Mouse (Mus musculus) midbrain, embryonic 13.5 days (tissue): ENCODE measurements around the gene C8b. TPM values are rescaled to one million over a fixed set of nuclear protein-coding genes. Genes with fewer than 3 reads are reported as not detected.
A peak's percentile ranks its signal among the peaks of the same experiment; 100 is the strongest.

Experiments used
- ATAC-seq: fragments of 200-750 bp; cut with Nextera tagmentation; 2 replicates; pipeline ENCODE4 v1.8.0; 2017; ENCODE audit warnings: mild to moderate bottlenecking, moderate TSS enrichment, moderate library complexity
- H3K27ac ChIP-seq: fragments of 300-500 bp; sonication (generic); 2 replicates; pipeline ENCODE4 v1.5.1; 2015; ENCODE audit warnings: inconsistent platforms, mild to moderate bottlenecking, moderate library complexity
- H3K27me3 ChIP-seq: fragments of 300-500 bp; sonication (generic); 2 replicates; pipeline ENCODE4 v1.6.1; 2015; ENCODE audit warnings: mild to moderate bottlenecking, inconsistent platforms
- H3K36me3 ChIP-seq: fragments of 300-500 bp; sonication (generic); 2 replicates; pipeline ENCODE4 v1.6.1; 2015; ENCODE audit warnings: mild to moderate bottlenecking, inconsistent platforms
- H3K4me1 ChIP-seq: fragments of 300-500 bp; sonication (generic); replicated peaks from 2 replicates; pipeline ENCODE4 v1.6.1; 2015; ENCODE audit warnings: inconsistent platforms
- H3K4me2 ChIP-seq: fragments of 300-500 bp; sonication (generic); replicated peaks from 2 replicates; pipeline ENCODE4 v1.6.1; 2015; ENCODE audit warnings: moderate library complexity, mild to moderate bottlenecking, inconsistent platforms
- H3K4me3 ChIP-seq: fragments of 300-500 bp; sonication (generic); replicated peaks from 2 replicates; pipeline ENCODE4 v1.5.1; 2015; ENCODE audit warnings: mild to moderate bottlenecking, inconsistent platforms
- H3K9ac ChIP-seq: fragments of 300-500 bp; sonication (generic); replicated peaks from 2 replicates; pipeline ENCODE4 v1.6.1; 2015; ENCODE audit warnings: mild to moderate bottlenecking, inconsistent platforms
- H3K9me3 ChIP-seq: fragments of 300-500 bp; sonication (generic); 2 replicates; pipeline ENCODE4 v1.6.1; 2016; ENCODE audit warnings: mild to moderate bottlenecking, inconsistent platforms
- WGBS: fragments of 180-500 bp; shearing (Covaris S2); methylation state at CpG from one replicate; pipeline ENCODE4 v1.1.7; 2015; 5-methylcytosine and 5-hydroxymethylcytosine counted together
- polyA plus RNA-seq: library from polyadenylated mRNA; unstranded; fragments of >200 nt; fragmentation: Nextera tagmentation; extraction: Ambion mirVana; gene quantifications from 2 replicates; pipeline ENCODE4 v1.2.1, GENCODE M21; 2015

The C8b gene
- polyA plus RNA-seq, 1 experiment from 2014 or later: not detected

- H3K36me3 ChIP-seq: no peaks in the 10 kb centered on the region
- H3K4me1 ChIP-seq: peaks cover 3% of the 10 kb centered on the region; the same call in 1 of the 2 replicates
- H3K27ac ChIP-seq: no peak overlapping the region
- 0 out of 2 replicates have a peak, but pooled peaks have one; percentile 3 for ATAC-seq
- H3K27me3 ChIP-seq: no peaks in the 10 kb centered on the region
- H3K9me3 ChIP-seq: no peaks in the 10 kb centered on the region
- 69% methylated on average over 4 of the region's 4 CpGs for WGBS
- no peak overlapping the region for H3K9ac ChIP-seq
- H3K4me3 ChIP-seq: no peak overlapping the region
- no peak overlapping the region for H3K4me2 ChIP-seq
These were observed 4.2 kb downstream of the C8b start for GRCm38 (mm10) chr4:104770331-104770730.

GRCm38 (mm10) chr4:104775601-104776000 is 9.5 kb downstream of the C8b start:
- 27% methylated on average over 3 of the region's 3 CpGs for WGBS
- no peaks in the 10 kb centered on the region for H3K9me3 ChIP-seq
- no peak overlapping the region for H3K9ac ChIP-seq
- no peak overlapping the region for H3K4me3 ChIP-seq
- ATAC-seq: no peak
- H3K27me3 ChIP-seq: no peaks in the 10 kb centered on the region
- H3K36me3 ChIP-seq: no peaks in the 10 kb centered on the region
- H3K27ac ChIP-seq: no peak overlapping the region
- H3K4me2 ChIP-seq: no peak overlapping the region
- H3K4me1 ChIP-seq: no peaks in the 10 kb centered on the region

GRCm38 (mm10) chr4:104779460-104779859 is 13.3 kb downstream of the C8b start:
- no peaks in the 10 kb centered on the region for H3K4me1 ChIP-seq
- H3K27ac ChIP-seq: no peak overlapping the region
- ATAC-seq: no peak
- no peak overlapping the region for H3K4me3 ChIP-seq
- no peaks in the 10 kb centered on the region for H3K36me3 ChIP-seq
- H3K9ac ChIP-seq: no peak overlapping the region
- no peaks in the 10 kb centered on the region for H3K9me3 ChIP-seq
- 88% methylated on average over 5 of the region's 5 CpGs for WGBS
- H3K27me3 ChIP-seq: no peaks in the 10 kb centered on the region
- H3K4me2 ChIP-seq: no peak overlapping the region

GRCm38 (mm10) chr4:104781441-104781840 is 15.3 kb downstream of the C8b start:
- H3K36me3 ChIP-seq: no peaks in the 10 kb centered on the region
- H3K27ac ChIP-seq: no peak overlapping the region
- H3K4me2 ChIP-seq: no peak overlapping the region
- H3K4me1 ChIP-seq: no peaks in the 10 kb centered on the region
- H3K4me3 ChIP-seq: no peak overlapping the region
- no peaks in the 10 kb centered on the region for H3K9me3 ChIP-seq
- WGBS: 89% methylated on average over 3 of the region's 3 CpGs
- no peak overlapping the region for H3K9ac ChIP-seq
- ATAC-seq: no peak
- no peaks in the 10 kb centered on the region for H3K27me3 ChIP-seq

- H3K9ac ChIP-seq: no peak overlapping the region
- no peak overlapping the region for H3K4me3 ChIP-seq
- no peaks in the 10 kb centered on the region for H3K4me1 ChIP-seq
- H3K9me3 ChIP-seq: no peaks in the 10 kb centered on the region
- no peak overlapping the region for H3K27ac ChIP-seq
- no peaks in the 10 kb centered on the region for H3K36me3 ChIP-seq
- no peaks in the 10 kb centered on the region for H3K27me3 ChIP-seq
- 90% methylated on average over 4 of the region's 4 CpGs for WGBS
- H3K4me2 ChIP-seq: no peak overlapping the region
- ATAC-seq: no peak
These were observed 16.2 kb downstream of the C8b start for GRCm38 (mm10) chr4:104782346-104782745.

- Histone ChIP-seq H3K4me1 (no peaks in the 10 kb centered on the region), H3K9ac (no peak overlapping the region), H3K4me3 (no peak overlapping the region), H3K4me2 (no peak overlapping the region), H3K9me3 (no peaks in the 10 kb centered on the region), H3K36me3 (no peaks in the 10 kb centered on the region), H3K27me3 (no peaks in the 10 kb centered on the region), H3K27ac (no peak overlapping the region)
- WGBS: 85% methylated on average over 4 of the region's 4 CpGs
- ATAC-seq: no peak
These were observed 26.0 kb downstream of the C8b start for GRCm38 (mm10) chr4:104792111-104792510.

GRCm38 (mm10) chr4:104798951-104799350 is 32.8 kb downstream of the C8b start:
- Histone ChIP-seq H3K4me1 (0 out of 2 replicates have a peak, but pooled peaks cover 4% of the 10 kb centered on the region), H3K27me3 (no peaks in the 10 kb centered on the region), H3K36me3 (no peaks in the 10 kb centered on the region), H3K4me2 (no peak overlapping the region), H3K9me3 (no peaks in the 10 kb centered on the region), H3K4me3 (no peak overlapping the region), H3K9ac (no peak overlapping the region), H3K27ac (no peak overlapping the region)
- WGBS: 86% methylated on average over 9 of the region's 9 CpGs
- no peak for ATAC-seq

- H3K27ac ChIP-seq: no peak overlapping the region
- H3K4me1 ChIP-seq: 0 out of 2 replicates have a peak, but pooled peaks cover 8% of the 10 kb centered on the region
- no peak overlapping the region for H3K9ac ChIP-seq
- H3K36me3 ChIP-seq: no peaks in the 10 kb centered on the region
- H3K27me3 ChIP-seq: no peaks in the 10 kb centered on the region
- WGBS: 88% methylated on average over 3 of the region's 3 CpGs
- no peak overlapping the region for H3K4me3 ChIP-seq
- H3K9me3 ChIP-seq: no peaks in the 10 kb centered on the region
- ATAC-seq: no peak
- H3K4me2 ChIP-seq: no peak overlapping the region
These were observed 35.5 kb downstream of the C8b start for GRCm38 (mm10) chr4:104801625-104802024.

GRCm38 (mm10) chr4:104804100-104804499 is 38.0 kb downstream of the C8b start:
- H3K4me2 ChIP-seq: no peak overlapping the region
- WGBS: 85% methylated on average over 4 of the region's 4 CpGs
- H3K9me3 ChIP-seq: no peaks in the 10 kb centered on the region
- H3K4me3 ChIP-seq: no peak overlapping the region
- H3K27me3 ChIP-seq: no peaks in the 10 kb centered on the region
- 0 out of 2 replicates have a peak, but pooled peaks cover 4% of the 10 kb centered on the region for H3K4me1 ChIP-seq
- no peaks in the 10 kb centered on the region for H3K36me3 ChIP-seq
- ATAC-seq: no peak
- no peak overlapping the region for H3K9ac ChIP-seq
- H3K27ac ChIP-seq: no peak overlapping the region

- peaks cover 7% of the 10 kb centered on the region for H3K4me1 ChIP-seq
- no peak overlapping the region for H3K27ac ChIP-seq
- H3K4me2 ChIP-seq: no peak overlapping the region
- no peak overlapping the region for H3K4me3 ChIP-seq
- 0 out of 2 replicates have a peak, but pooled peaks have one; percentile 43 for ATAC-seq
- H3K9ac ChIP-seq: no peak overlapping the region
- WGBS: 67% methylated on average over 19 of the region's 19 CpGs
- no peaks in the 10 kb centered on the region for H3K9me3 ChIP-seq
- no peaks in the 10 kb centered on the region for H3K36me3 ChIP-seq
- H3K27me3 ChIP-seq: no peaks in the 10 kb centered on the region
These were observed 39.5 kb downstream of the C8b start for GRCm38 (mm10) chr4:104805414-104806257.

GRCm38 (mm10) chr4:104810710-104811286 is 44.7 kb downstream of the C8b start:
- H3K27me3 ChIP-seq: no peaks in the 10 kb centered on the region
- WGBS: 64% methylated on average over 10 of the region's 10 CpGs
- H3K9ac ChIP-seq: no peak overlapping the region
- H3K4me2 ChIP-seq: no peak overlapping the region
- H3K9me3 ChIP-seq: no peaks in the 10 kb centered on the region
- ATAC-seq: peak; percentile 53; the same call in 1 of the 2 replicates
- peaks cover 9% of the 10 kb centered on the region for H3K4me1 ChIP-seq
- H3K4me3 ChIP-seq: no peak overlapping the region
- no peak overlapping the region for H3K27ac ChIP-seq
- H3K36me3 ChIP-seq: no peaks in the 10 kb centered on the region

GRCm38 (mm10) chr4:104813617-104814016 is 47.5 kb downstream of the C8b start:
- Histone ChIP-seq H3K27ac (no peak overlapping the region), H3K9ac (no peak overlapping the region), H3K4me1 (peaks cover 13% of the 10 kb centered on the region), H3K36me3 (no peaks in the 10 kb centered on the region), H3K9me3 (0 out of 2 replicates have a peak, but pooled peaks cover 4% of the 10 kb centered on the region), H3K4me2 (no peak overlapping the region), H3K27me3 (no peaks in the 10 kb centered on the region), H3K4me3 (no peak overlapping the region)
- 55% methylated on average over 2 of the region's 2 CpGs for WGBS
- no peak for ATAC-seq
